Mouse (Mus musculus) thymus, adult 2 months (tissue): ENCODE data around the gene Sf3a3.

Source experiments
- CTCF ChIP-seq: fragments of 200-500 bp; IDR thresholded peaks from 2 replicates; pipeline ENCODE4 v1.5.1; 2012; ENCODE audit warnings: mild to moderate bottlenecking, control low read depth, low read length, moderate library complexity, borderline replicate concordance; ENCODE audit not compliant: control insufficient read depth, poor library complexity, insufficient read depth; ENCODE audit errors: extremely low read depth
- POLR2A ChIP-seq: fragments of 200-500 bp; IDR thresholded peaks from 2 replicates; pipeline ENCODE4 v1.6.1; 2012; ENCODE audit warnings: mild to moderate bottlenecking, low read length, control low read depth, moderate library complexity; ENCODE audit not compliant: control insufficient read depth, poor library complexity, insufficient read depth; ENCODE audit errors: extremely low read depth

DNA sequence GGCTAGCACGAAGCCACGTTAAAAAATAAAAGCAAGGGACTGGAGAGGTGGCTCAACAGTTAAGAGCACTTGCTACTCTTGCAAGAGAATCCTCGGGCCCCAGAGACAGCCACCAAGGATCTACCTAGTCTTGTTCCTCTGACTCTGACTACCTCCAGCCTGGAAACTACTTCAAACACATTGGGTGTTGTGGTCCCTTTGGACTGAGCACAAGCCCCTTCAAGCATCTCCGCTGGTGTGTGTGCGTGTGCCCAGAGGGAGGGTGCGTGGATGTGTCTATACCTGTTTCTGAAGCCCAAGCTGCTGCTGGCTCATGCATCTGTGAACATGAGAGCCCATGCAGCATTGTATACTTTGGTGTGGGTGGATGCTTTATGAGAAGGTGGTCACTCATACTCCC is 38.6 kb upstream of the Sf3a3 start:
- TF ChIP-seq POLR2A (no peak), CTCF (no peak)
